Mouse (Mus musculus) megakaryocyte, embryonic 14.5 days (primary cell): ENCODE results near the gene Cryl1.

Experiments
- FLI1 ChIP-seq: IDR thresholded peaks from 2 replicates; pipeline ENCODE4 v1.6.1; 2012; ENCODE audit warnings: low read length, inconsistent platforms, mixed read lengths
- GATA1 ChIP-seq: IDR thresholded peaks from 3 replicates; pipeline ENCODE4 v1.6.1; 2012; ENCODE audit warnings: mixed read lengths, low read length, inconsistent platforms, borderline replicate concordance

- TF ChIP-seq GATA1 (no peak), FLI1 (no peak)
Observed at GRCm38 (mm10) chr14:57372348-57373102, 25.8 kb downstream of the Cryl1 start.
